ENCODE assay signal across 11 mouse cellular contexts in the genomic region with DNA sequence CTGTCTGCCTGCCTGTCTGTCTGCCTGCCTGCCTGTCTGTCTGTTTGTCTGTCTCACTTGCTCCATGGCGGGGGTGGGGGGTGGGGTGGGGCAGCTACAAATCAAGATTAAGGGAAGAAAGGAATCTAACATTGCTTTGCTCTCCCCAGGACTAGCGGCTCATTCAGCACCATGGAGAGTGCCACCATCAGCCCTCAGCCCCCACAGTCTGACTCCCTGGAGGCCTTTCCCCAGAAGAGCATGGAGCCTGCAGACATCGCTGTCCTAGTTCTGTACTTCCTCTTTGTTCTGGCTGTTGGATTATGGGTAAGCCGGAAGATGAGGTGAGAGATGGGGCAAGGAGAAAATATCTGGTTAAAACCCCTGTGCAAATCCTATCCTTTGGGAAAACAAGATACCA. TPM values are rescaled to one million over a fixed set of nuclear protein-coding genes. Genes with fewer than 3 reads are reported as not detected.
DNase-seq lines count a peak whose midpoint lies in the region.
"Had no signal": no experiment of that assay in that cellular context is flagged by ENCODE, and none has a peak within 500 bp of the region (broad histone marks: within the 10 kb centered on the region; RNA-seq: fewer than 3 reads in every experiment).

No protein-coding gene starts in this region.

- H3K36me3 ChIP-seq in splenic B cell, adult 2 months (ENCODE audit: control insufficient read depth, insufficient read depth, low read length, poor library complexity, severe bottlenecking), result no peaks in the 10 kb centered on the region
- H3K36me3 ChIP-seq: embryonic facial prominence, embryonic 15.5 days; hindbrain, embryonic 15.5 days had no signal

- DNase-seq in gastrocnemius, postnatal 10 days, result peak; percentile 40
- DNase-seq in gastrocnemius, adult 8-10 months (ENCODE audit: low spot score in 2 of 2), result no peak
- peak; percentile 39 for DNase-seq in ovary, postnatal 14 days (ENCODE audit: low spot score)
- DNase-seq in ovary, postnatal 10 days (ENCODE audit: low spot score), result no peak
- DNase-seq in embryo, embryonic 11.5 days (ENCODE audit: low read depth, low spot score), result peak; percentile 36
- peak; percentile 25 for DNase-seq in splenic B cell, adult 2 months (ENCODE audit: low read depth, low spot score)
- no peak for DNase-seq in right cerebral cortex, postnatal 4 days
- DNase-seq in urinary bladder, adult 2 months (ENCODE audit: low spot score), result no peak
- DNase-seq: right cerebral cortex, postnatal 25 days had no signal

- H3K27me3 ChIP-seq in splenic B cell, adult 2 months (ENCODE audit: control insufficient read depth, insufficient read depth, low read length, poor library complexity, severe bottlenecking), result no peaks in the 10 kb centered on the region; the same call in 1 of the 2 replicates
- H3K27me3 ChIP-seq: embryonic facial prominence, embryonic 15.5 days; hindbrain, embryonic 15.5 days had no signal

RNA-seq across cellular contexts. Expression of a gene that starts 20.9 kb away (rescaled TPM):
- total RNA-seq in gastrocnemius, postnatal 10 days (2021), result not detected
- total RNA-seq in gastrocnemius, adult 8-10 months (2022), result not detected
- 0.39 and 0.41 TPM in 2 replicates for polyA plus RNA-seq in urinary bladder, adult 2 months (2012; rRNA removed)

Comparison
In these comparisons a context has a peak if more than half of its experiments do, and no peak if none do; other contexts are left out.
1. DNase-seq: peak in gastrocnemius, postnatal 10 days (single experiment), ovary, postnatal 14 days (single experiment), embryo, embryonic 11.5 days (single experiment) and splenic B cell, adult 2 months (single experiment); none in gastrocnemius, adult 8-10 months (0 of 2), ovary, postnatal 10 days (single experiment), right cerebral cortex, postnatal 4 days (single experiment) and urinary bladder, adult 2 months (single experiment).